Mouse (Mus musculus) T-cell, adult 66 days (primary cell): ENCODE results near the gene Rpp14. TPM values are rescaled to one million over a fixed set of nuclear protein-coding genes. Genes with fewer than 3 reads are reported as not detected.

Source experiments
- total RNA-seq, 2 experiments: library from RNA; stranded (reverse); gene quantifications; 3 replicates in 1 of 2; 4 replicates in 1 of 2; pipeline ENCODE4 v1.2.4; 2023

Gene Rpp14
- 10 to 100 TPM; 11.6 to 13.8 TPM for total RNA-seq

GRCm38 (mm10) chr14:8080165-8080679, at the start of gene Rpp14:
Gene Rpp14 (plus strand): TSS chr14:8080367.

GRCm38 (mm10) chr14:8097978-8098686, 18.0 kb downstream of the Rpp14 start, which contains the start of gene Pxk:
Gene Pxk (plus strand): TSS chr14:8098211.

Other genes starting within 250 kb of the Rpp14 start
- not detected for gene Gm45521, start 123.1 kb upstream of the Rpp14 start, total RNA-seq
- 1 to 10 TPM in 1 of 2 experiments, under 1 TPM in 1; 0.86 to 2.1 TPM for gene Dnase1l3, start 85.8 kb upstream of the Rpp14 start, total RNA-seq
- gene Abhd6, start 77.5 kb upstream of the Rpp14 start, total RNA-seq, result 10 to 100 TPM; 12.2 to 14.4 TPM
- gene Pxk, start 17.8 kb downstream of the Rpp14 start, total RNA-seq, result 10 to 100 TPM; 54.1 to 55.1 TPM
- 100 to 1,000 TPM; 124 to 150 TPM for gene Pdhb, start 92.7 kb downstream of the Rpp14 start, total RNA-seq
- gene Kctd6, start 133.8 kb downstream of the Rpp14 start, total RNA-seq, result 10 to 100 TPM; 11.2 to 13.1 TPM
- gene Acox2, start 179.0 kb downstream of the Rpp14 start, total RNA-seq, result not detected
- not detected for gene Fam107a, start 237.7 kb downstream of the Rpp14 start, total RNA-seq